Mouse (Mus musculus) left cerebral cortex, adult 9 months (tissue): ENCODE measurements around the gene Kif26b.

Experiments used
- DNase-seq, 2 experiments: peaks; one replicate each; pipeline ENCODE4 v3.0.0; 2022; ENCODE audit warnings: low spot score in 2 of 2

Kif26b gene

GRCm38 (mm10) chr1:178716411-178716810 is 187.5 kb downstream of the Kif26b start:
- DNase-seq = no peak

- DNase-seq = no peak
These were observed 191.9 kb downstream of the Kif26b start for GRCm38 (mm10) chr1:178720821-178721220.

DNA sequence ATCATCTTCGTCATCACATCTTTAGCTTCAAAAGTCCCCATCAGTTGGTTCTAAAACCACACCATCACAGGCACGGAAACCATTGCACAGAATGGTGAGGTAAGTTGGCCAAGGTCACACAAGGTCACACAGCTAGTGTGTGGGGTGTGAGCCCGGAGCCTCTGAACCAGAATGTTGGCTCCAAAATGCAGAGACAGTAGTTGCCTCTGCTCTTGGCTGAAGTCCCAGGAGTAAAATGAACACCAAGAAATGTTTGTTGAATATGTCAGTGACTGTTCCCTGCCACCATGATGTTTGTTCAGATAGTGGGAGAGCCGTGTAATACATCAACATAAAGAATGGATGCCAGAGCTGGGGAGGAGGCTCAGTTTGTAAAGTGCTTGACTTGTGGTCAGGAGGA is 193.9 kb downstream of the Kif26b start:
- DNase-seq = no peak

- DNase-seq = no peak
These were observed 196.6 kb downstream of the Kif26b start for GRCm38 (mm10) chr1:178725536-178725935.

- no peak for DNase-seq
These were observed 199.3 kb downstream of the Kif26b start for GRCm38 (mm10) chr1:178728256-178728655.

GRCm38 (mm10) chr1:178730271-178730670 is 201.3 kb downstream of the Kif26b start:
- no peak for DNase-seq

GRCm38 (mm10) chr1:178733035-178733434 is 204.1 kb downstream of the Kif26b start:
- no peak for DNase-seq

- DNase-seq = no peak
These were observed 205.7 kb downstream of the Kif26b start for GRCm38 (mm10) chr1:178734576-178734975.

DNA sequence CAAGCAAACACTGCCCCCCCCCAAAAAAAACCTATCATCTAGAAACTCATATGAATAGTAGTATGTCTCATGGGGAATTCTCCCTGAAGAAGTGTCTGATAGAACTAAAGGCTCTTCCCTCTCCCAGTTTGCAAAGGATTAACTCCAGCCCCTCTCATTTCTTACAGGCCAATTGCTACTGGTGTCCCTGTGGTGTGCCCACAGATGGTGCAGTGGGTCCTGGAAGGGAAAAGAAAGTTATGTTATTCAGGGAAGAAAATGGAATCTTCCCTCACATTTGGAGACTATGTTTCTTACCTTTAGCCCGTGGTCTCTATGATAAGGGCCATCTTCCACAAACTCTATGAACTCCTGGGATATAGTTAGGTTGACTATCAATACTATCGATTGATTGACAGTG is 208.0 kb downstream of the Kif26b start:
- no peak for DNase-seq

GRCm38 (mm10) chr1:178743820-178744219 is 214.9 kb downstream of the Kif26b start:
- no peak for DNase-seq

- DNase-seq = no peak
These were observed 215.6 kb downstream of the Kif26b start for GRCm38 (mm10) chr1:178744526-178744925.

- no peak for DNase-seq
These were observed 216.0 kb downstream of the Kif26b start for GRCm38 (mm10) chr1:178744961-178745360.

GRCm38 (mm10) chr1:178745471-178745870 is 216.5 kb downstream of the Kif26b start:
- DNase-seq = peak in 1 of 2 experiments; percentile 53

GRCm38 (mm10) chr1:178747279-178748221 is 218.6 kb downstream of the Kif26b start:
- no peak for DNase-seq

GRCm38 (mm10) chr1:178748222-178748600 is 219.3 kb downstream of the Kif26b start:
- DNase-seq = no peak

GRCm38 (mm10) chr1:178748617-178749016 is 219.7 kb downstream of the Kif26b start:
- no peak for DNase-seq

DNA sequence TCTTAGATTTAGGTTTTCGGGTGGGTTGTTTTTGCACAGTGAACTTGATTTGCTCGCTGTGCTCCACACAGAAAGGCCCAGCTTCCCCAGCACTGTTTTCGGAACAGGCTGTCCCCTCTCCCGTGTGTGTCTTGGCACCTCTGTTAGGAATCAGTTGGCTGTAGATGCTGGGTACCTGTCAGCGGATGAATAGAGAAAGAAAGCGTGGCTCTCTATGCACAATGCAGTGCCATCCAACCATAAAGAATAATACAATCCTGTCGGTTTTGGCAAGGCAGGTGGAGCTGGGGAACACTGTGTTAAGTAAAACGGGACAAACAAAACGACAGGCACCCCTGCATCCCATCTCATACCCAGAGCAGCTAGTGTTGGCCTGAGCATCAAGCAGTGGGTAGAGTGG is 220.9 kb downstream of the Kif26b start:
- no peak for DNase-seq

DNA sequence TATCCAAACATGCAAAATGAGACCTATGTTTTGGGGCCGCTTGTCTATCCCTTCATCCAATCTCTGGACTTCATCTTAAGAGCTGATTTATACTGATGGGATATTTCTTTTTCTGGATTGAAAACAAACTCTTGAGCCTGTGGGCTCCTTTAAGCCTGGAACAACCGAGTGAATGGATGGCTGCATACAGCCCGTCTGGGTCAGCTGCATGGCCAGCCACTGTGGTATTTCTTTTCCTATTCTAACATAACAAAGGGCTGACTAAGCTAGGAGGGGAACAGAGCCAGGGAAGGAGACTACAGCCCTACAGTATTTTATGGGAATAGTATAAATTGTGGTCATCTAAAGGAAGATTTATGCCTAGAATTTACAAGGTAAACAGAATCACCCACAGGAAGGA is 229.5 kb downstream of the Kif26b start:
- no peak for DNase-seq

- no peak for DNase-seq
These were observed 233.3 kb downstream of the Kif26b start for GRCm38 (mm10) chr1:178762125-178762741.

DNA sequence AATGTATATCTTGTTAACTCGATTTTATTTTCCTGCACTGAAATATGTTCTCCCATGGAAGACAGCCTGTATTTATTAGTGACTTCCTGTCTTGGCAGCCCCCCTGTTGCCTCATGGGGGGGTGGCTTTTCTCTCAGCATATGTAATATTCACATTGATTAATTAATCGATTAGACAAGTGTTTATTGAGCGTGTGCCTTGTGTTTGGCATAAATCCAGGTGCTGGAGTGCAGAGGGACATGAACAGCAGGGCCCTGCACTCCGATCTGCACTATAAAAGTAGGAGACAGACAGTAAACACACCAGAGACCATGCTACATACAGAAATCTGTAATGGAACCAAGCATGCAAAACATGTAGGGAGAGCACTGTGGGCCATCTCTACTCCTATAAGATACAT is 236.0 kb downstream of the Kif26b start:
- no peak for DNase-seq

DNA sequence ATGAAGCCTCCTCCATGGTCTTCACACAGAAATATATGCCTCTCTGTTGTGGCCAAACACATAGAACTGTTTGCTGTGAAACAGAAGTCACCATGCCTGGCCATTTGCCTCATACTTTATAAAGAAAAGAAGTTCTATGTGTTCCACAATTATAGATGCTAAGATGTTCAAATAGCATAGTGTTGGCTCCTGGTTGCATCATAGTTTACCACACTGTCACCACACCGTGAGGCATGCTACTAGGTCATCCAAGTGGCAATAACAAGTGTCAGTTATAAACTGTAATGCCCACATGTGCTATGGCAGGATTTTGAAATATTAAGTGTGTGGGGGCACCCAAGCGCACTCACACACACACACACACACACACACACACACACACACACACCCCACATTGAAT is 236.7 kb downstream of the Kif26b start:
- DNase-seq = no peak

GRCm38 (mm10) chr1:178768976-178769375 is 240.1 kb downstream of the Kif26b start:
- no peak for DNase-seq

- no peak for DNase-seq
These were observed 241.1 kb downstream of the Kif26b start for GRCm38 (mm10) chr1:178769988-178770387.
